Mouse (Mus musculus) liver, embryonic 14.5 days (tissue): ENCODE measurements around the gene Tas2r135. TPM values are rescaled to one million over a fixed set of nuclear protein-coding genes. Genes with fewer than 3 reads are reported as not detected.

Experiments used
- ATAC-seq: fragments of 200-750 bp; cut with Nextera tagmentation; 2 replicates; pipeline ENCODE4 v1.8.0; 2017; ENCODE audit warnings: moderate number of reproducible peaks, mild to moderate bottlenecking, moderate library complexity; ENCODE audit not compliant: insufficient read depth
- DNase-seq, 3 experiments: peaks; one replicate each; pipeline ENCODE4 v3.0.0-alpha.2; 2012 to 2013; ENCODE audit warnings: low read depth in 3 of 3, low spot score in 3 of 3
- H3K27ac ChIP-seq: fragments of 300-500 bp; sonication (generic); 2 replicates; pipeline ENCODE4 v1.5.1; 2014; ENCODE audit warnings: moderate library complexity, mild to moderate bottlenecking, control low read depth, inconsistent platforms
- H3K27me3 ChIP-seq: fragments of 300-500 bp; sonication (generic); 2 replicates; pipeline ENCODE4 v1.6.1; 2014; ENCODE audit warnings: mild to moderate bottlenecking, low read length, moderate library complexity; ENCODE audit not compliant: control insufficient read depth, insufficient read depth
- H3K36me3 ChIP-seq: fragments of 300-500 bp; sonication (generic); replicated peaks from 2 replicates; pipeline ENCODE4 v1.6.1; 2014; ENCODE audit warnings: low read depth; ENCODE audit not compliant: control insufficient read depth, insufficient read depth
- H3K4me1 ChIP-seq, 2 experiments: fragments of 200-500 bp in 1 of 2; fragments of 300-500 bp in 1 of 2; sonication (generic) in 1 of 2; replicated peaks; 2 replicates each; pipeline ENCODE4 v1.6.1; 2012 to 2014; ENCODE audit warnings: antibody characterized with exemption in 1 of 2, inconsistent platforms in 1 of 2, low read length in 1 of 2; ENCODE audit not compliant: control insufficient read depth in 2 of 2, insufficient read depth in 2 of 2
- H3K4me2 ChIP-seq: fragments of 300-500 bp; sonication (generic); 2 replicates; pipeline ENCODE4 v1.6.1; 2014; ENCODE audit warnings: low read depth, mild to moderate bottlenecking, control low read depth, moderate library complexity
- H3K4me3 ChIP-seq, 2 experiments: fragments of 200-500 bp in 1 of 2; fragments of 300-500 bp in 1 of 2; sonication (generic) in 1 of 2; 2 replicates each; pipeline ENCODE4 v1.5.1; 2012 to 2014; ENCODE audit warnings: low read depth in 2 of 2, low read length in 2 of 2, mild to moderate bottlenecking in 2 of 2, control low read depth in 1 of 2, inconsistent platforms in 1 of 2, moderate library complexity in 1 of 2; ENCODE audit not compliant: insufficient read depth in 1 of 2
- H3K9ac ChIP-seq: fragments of 300-500 bp; sonication (generic); replicated peaks from 2 replicates; pipeline ENCODE4 v1.6.1; 2014; ENCODE audit warnings: mild to moderate bottlenecking, control low read depth, moderate library complexity
- H3K9me3 ChIP-seq: fragments of 300-500 bp; sonication (generic); 2 replicates; pipeline ENCODE4 v1.6.1; 2016; ENCODE audit warnings: low read length, mixed read lengths; ENCODE audit not compliant: control insufficient read depth
- CTCF ChIP-seq: IDR thresholded peaks from 2 replicates; pipeline ENCODE4 v1.5.1; 2016; ENCODE audit warnings: antibody characterized with exemption, low read depth, control low read depth
- EP300 ChIP-seq: IDR thresholded peaks from 2 replicates; pipeline ENCODE4 v1.6.1; 2016; ENCODE audit warnings: antibody characterized with exemption, low read depth
- WGBS: fragments of 180-500 bp; shearing (Covaris S2); extraction: QIAGEN DNeasy Blood & Tissue Kit; methylation state at CpG from one replicate; pipeline ENCODE4 v1.1.7; 2014; ENCODE audit not compliant: insufficient replicate concordance; 5-methylcytosine and 5-hydroxymethylcytosine counted together
- polyA plus RNA-seq, 2 experiments: library from polyadenylated mRNA; depleted of rRNA in 1 of 2; stranded (reverse) in 1 of 2; unstranded in 1 of 2; fragments of >200 nt; fragmentation: Nextera tagmentation in 1 of 2; extraction: Ambion mirVana in 1 of 2; gene quantifications; 2 replicates each; pipeline versions ENCODE4 v1.2.1 to v1.2.3; 2012 to 2014

Gene Tas2r135
- polyA plus RNA-seq, 2 experiments, result not detected

DNA sequence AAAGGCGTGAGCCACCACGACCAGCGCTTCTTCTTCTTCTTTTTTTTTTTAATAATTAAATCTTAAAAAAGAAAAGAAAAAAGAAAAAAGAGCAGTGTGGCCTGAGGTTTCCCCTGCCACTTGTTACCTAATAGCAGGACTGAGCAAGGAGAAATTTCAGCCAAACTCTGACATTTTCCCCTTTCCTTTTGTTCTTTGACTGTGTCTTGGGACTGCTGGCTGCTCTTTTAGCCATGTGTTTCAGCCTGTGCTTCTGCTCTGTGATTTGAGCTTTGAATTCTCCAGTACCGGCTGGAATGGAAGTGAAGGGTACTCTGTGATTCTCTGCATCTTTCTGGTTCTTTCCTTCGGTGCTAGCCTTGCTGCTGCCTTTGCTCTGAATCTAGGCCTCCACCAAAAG lies 21.9 kb upstream of the Tas2r135 start:
- Histone ChIP-seq H3K4me2 (no peak overlapping the region), H3K9me3 (no peaks in the 10 kb centered on the region), H3K4me3 (no peak overlapping the region), H3K9ac (no peak overlapping the region), H3K27ac (no peak overlapping the region), H3K36me3 (no peaks in the 10 kb centered on the region), H3K4me1 (0 out of 4 replicates have a peak, but pooled peaks cover 0 to 3% of the 10 kb centered on the region in 2 experiments), H3K27me3 (no peaks in the 10 kb centered on the region)
- TF ChIP-seq EP300 (no peak), CTCF (no peak)
- ATAC-seq, result no peak
- WGBS, result 63% methylated on average over 5 of the region's 5 CpGs
- DNase-seq, result no peak

DNA sequence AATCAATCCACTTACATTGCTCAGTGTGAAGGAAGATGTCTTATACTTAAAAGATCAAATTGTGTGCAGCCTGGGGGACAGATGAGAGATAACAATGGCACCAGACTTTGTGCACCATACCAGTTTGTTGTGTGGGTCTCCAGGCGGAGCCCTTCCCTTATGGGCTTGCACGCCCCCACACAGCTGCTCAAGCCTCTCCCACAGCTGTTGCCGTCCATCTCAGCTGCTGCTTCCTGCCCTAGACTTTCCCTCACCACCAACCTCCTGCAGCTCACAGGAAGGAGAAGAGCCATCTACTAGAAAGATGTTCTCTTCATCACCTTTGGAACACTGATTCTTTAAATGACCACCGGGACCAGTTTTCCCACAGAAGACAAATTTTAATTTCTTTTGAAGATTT lies 19.6 kb upstream of the Tas2r135 start:
- Histone ChIP-seq H3K27ac (no peak overlapping the region), H3K9me3 (no peaks in the 10 kb centered on the region), H3K36me3 (no peaks in the 10 kb centered on the region), H3K27me3 (no peaks in the 10 kb centered on the region), H3K4me3 (no peak overlapping the region), H3K9ac (no peak overlapping the region), H3K4me2 (no peak overlapping the region), H3K4me1 (0 out of 4 replicates have a peak, but pooled peaks cover 0 to 3% of the 10 kb centered on the region in 2 experiments)
- no peak for DNase-seq
- TF ChIP-seq CTCF, result no peak
- no peak for TF ChIP-seq EP300
- no peak for ATAC-seq
- WGBS, result 41% methylated on average over 4 of the region's 4 CpGs

DNA sequence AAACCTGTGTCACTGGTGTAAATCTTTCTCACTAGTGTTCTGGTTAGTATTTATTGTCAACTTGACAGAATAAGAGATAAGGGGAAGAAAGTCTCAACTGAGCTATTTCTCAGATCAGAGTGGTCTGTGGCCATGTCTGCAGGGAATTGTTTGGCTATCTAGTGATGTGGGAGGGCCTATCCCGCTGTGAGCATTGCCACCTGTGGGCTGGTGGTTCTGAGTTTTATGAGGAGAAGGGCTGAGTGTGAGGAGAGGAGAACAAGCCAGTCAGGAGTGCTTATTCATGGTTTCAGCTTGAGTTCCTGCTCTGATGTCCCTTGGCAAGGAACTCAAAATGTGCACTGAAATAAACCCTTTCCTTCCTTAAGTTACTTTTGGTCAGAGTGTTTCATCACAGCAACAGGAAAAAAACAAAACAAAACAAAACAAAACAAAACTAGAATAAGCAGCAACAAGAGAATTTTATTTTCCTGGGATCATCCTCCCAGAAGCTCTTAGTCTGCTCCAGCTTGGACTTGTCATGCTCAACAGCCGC lies 13.4 kb upstream of the Tas2r135 start:
- Histone ChIP-seq H3K9ac (no peak overlapping the region), H3K27ac (no peak overlapping the region), H3K4me3 (no peak overlapping the region), H3K27me3 (no peaks in the 10 kb centered on the region), H3K9me3 (no peaks in the 10 kb centered on the region), H3K36me3 (no peaks in the 10 kb centered on the region), H3K4me2 (no peak overlapping the region), H3K4me1 (no peaks in the 10 kb centered on the region)
- ATAC-seq (no peak), DNase-seq (no peak)
- 34% methylated on average over 2 of the region's 2 CpGs for WGBS
- no peak for TF ChIP-seq CTCF
- TF ChIP-seq EP300, result no peak

DNA sequence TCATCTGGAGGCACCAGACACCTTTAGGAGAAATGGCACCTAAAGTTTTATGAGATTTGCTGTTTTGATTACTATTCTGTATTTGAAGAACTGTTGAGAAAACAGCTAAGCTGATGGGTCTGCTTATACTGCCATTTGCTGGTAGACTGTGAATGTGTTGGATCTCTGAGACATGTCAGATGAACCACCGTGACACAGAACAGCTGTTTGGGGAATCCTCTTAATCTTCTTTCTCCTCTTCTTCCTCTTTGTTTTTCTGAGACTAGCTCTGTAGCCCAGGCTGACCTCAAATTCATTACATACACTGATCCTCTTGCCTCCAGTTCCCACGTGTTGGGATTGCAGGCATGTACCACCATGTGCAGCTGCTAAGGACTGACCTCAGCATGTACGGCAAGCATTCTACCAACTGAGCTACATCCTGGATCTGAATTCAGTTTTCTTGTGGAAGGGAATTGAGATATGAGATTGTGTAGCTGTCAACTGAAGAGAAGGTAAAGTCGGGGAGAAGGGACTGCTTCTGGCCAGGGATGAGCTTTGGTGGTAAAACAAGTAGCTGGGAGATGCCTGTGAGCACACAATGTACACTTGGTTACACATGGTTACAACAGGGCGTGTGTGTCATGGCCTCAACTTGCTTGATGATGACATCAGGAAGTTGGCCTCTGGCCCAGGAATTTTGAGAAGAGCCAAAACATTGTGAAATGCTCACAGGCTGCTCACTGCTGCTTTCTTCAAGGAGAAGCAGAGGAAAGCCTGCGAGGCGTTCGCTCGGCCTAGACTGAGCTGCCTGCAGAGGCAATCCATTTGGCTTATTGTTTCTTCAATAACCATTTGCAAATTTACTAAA lies 9.0 kb upstream of the Tas2r135 start:
- H3K27me3 ChIP-seq, result no peaks in the 10 kb centered on the region
- no peak overlapping the region for H3K4me2 ChIP-seq
- no peaks in the 10 kb centered on the region for H3K9me3 ChIP-seq
- H3K4me3 ChIP-seq, result no peak overlapping the region
- WGBS, result 52% methylated on average over 9 of the region's 9 CpGs
- ATAC-seq (no peak), DNase-seq (peak in 2 of 3 experiments; percentile 9 to 39)
- H3K27ac ChIP-seq, result no peak overlapping the region
- H3K36me3 ChIP-seq, result no peaks in the 10 kb centered on the region
- H3K4me1 ChIP-seq, result no peaks in the 10 kb centered on the region
- TF ChIP-seq EP300, result no peak
- no peak for TF ChIP-seq CTCF
- H3K9ac ChIP-seq, result no peak overlapping the region

DNA sequence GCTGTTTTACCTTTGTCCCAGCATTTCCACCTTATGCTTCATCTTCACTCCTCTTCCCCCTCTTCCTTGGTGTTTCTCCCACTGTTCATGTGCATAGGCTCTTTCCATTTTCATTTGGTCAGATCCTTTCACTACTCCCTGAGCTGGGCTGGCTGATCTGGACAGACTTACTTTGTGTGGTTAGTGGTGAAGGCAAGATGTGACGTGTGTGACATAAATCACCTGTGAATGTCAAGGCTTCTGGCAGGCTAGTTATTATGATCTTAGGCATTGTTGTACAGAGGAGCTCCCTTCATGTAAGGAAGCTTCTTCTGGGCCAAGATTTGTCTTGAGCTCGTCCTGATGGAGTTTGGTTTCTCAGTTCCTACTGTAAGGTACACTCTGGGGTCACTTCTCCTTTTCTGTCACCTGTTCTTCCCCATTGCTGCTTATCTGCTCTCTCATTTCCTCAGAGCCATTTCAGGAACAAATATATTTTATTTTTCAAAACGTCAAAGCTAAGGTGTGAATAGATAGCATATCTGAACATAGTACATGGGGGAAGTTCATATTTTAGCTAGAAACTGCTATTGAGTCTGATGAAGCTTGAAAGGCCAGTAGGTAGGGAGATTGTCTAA lies 8.1 kb upstream of the Tas2r135 start:
- no peaks in the 10 kb centered on the region for H3K9me3 ChIP-seq
- TF ChIP-seq CTCF, result no peak
- ATAC-seq (no peak), DNase-seq (no peak)
- H3K9ac ChIP-seq, result no peak overlapping the region
- no peaks in the 10 kb centered on the region for H3K36me3 ChIP-seq
- H3K4me1 ChIP-seq, result no peaks in the 10 kb centered on the region
- no peaks in the 10 kb centered on the region for H3K27me3 ChIP-seq
- no peak overlapping the region for H3K4me3 ChIP-seq
- H3K4me2 ChIP-seq, result no peak overlapping the region
- 10% methylated on average over 3 of the region's 3 CpGs for WGBS
- no peak overlapping the region for H3K27ac ChIP-seq
